In the genomic region with DNA sequence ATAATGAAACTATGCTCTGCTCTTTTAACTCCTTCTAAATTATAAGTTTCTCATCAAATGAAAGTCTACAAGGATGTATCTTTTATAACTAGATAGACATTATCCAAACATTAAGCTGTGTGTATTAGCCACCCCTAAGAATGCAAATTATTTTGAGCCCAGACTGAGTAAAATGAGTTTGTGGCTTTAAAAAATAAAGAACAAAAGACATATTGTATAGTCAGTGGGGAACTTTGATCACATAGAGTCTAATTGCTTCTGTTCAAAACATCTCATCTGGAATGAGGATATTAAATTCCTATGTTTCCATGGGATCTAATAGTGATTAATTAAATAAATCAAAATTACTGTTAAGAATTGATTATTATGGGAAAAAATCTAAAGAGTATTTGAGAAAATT, we compare ENCODE assay signal across 26 mouse cellular contexts.
"Had no signal": no experiment of that assay in that cellular context is flagged by ENCODE, and none has a peak within 500 bp of the region (broad histone marks: within the 10 kb centered on the region; RNA-seq: fewer than 3 reads in every experiment).

No protein-coding gene starts in this region.

- H3K4me3 ChIP-seq: gastrocnemius, adult 2 months; heart, embryonic 10.5 days; heart, embryonic 12.5 days; hindbrain, embryonic 10.5 days; hindbrain, embryonic 12.5 days; intestine, embryonic 15.5 days; layer of hippocampus, adult 2 months; limb, embryonic 13.5 days; limb, embryonic 15.5 days; liver, embryonic 12.5 days had no signal

- H3K9me3 ChIP-seq: heart, embryonic 10.5 days; heart, embryonic 12.5 days; hindbrain, embryonic 10.5 days; hindbrain, embryonic 12.5 days; intestine, embryonic 15.5 days; limb, embryonic 13.5 days; limb, embryonic 15.5 days; liver, embryonic 12.5 days had no signal

- H3K4me2 ChIP-seq: heart, embryonic 12.5 days; hindbrain, embryonic 12.5 days; hindbrain, embryonic 14.5 days; intestine, embryonic 15.5 days; limb, embryonic 13.5 days; limb, embryonic 15.5 days; liver, embryonic 12.5 days had no signal

- H3K9ac ChIP-seq: heart, embryonic 12.5 days; hindbrain, embryonic 12.5 days; hindbrain, embryonic 14.5 days; intestine, embryonic 15.5 days; limb, embryonic 13.5 days; limb, embryonic 15.5 days; liver, embryonic 12.5 days; liver, embryonic 14.5 days had no signal

- ATAC-seq: inflammation-experienced regulatory T-cells, adult 6 months; intestine, embryonic 15.5 days; intestine, postnatal 0 days; liver, embryonic 12.5 days had no signal

- DNase-seq: gastrocnemius, adult 2 months; gastrocnemius, postnatal 10 days; gastrocnemius, postnatal 25 days; heart, adult 18-20 months; heart, postnatal 10 days; heart, postnatal 4 days; kidney, adult 18-20 months; kidney, adult 8-10 months; kidney, postnatal 10 days; kidney, postnatal 25 days; kidney, postnatal 4 days; layer of hippocampus, postnatal 36 days; left cerebral cortex, postnatal 4 days had no signal

- H3K36me3 ChIP-seq: heart, embryonic 10.5 days; heart, embryonic 12.5 days; hindbrain, embryonic 10.5 days; hindbrain, embryonic 12.5 days; intestine, embryonic 15.5 days; limb, embryonic 13.5 days; limb, embryonic 15.5 days; liver, embryonic 12.5 days had no signal

- H3K27ac ChIP-seq: gastrocnemius, adult 2 months; heart, embryonic 10.5 days; hindbrain, embryonic 10.5 days; hindbrain, embryonic 12.5 days; intestine, embryonic 15.5 days; layer of hippocampus, adult 2 months; limb, embryonic 13.5 days; limb, embryonic 15.5 days; liver, embryonic 12.5 days; liver, embryonic 14.5 days had no signal

- H3K4me1 ChIP-seq: heart, embryonic 10.5 days; heart, embryonic 12.5 days; hindbrain, embryonic 10.5 days; hindbrain, embryonic 12.5 days; intestine, embryonic 15.5 days; limb, embryonic 13.5 days; limb, embryonic 15.5 days; liver, embryonic 12.5 days had no signal

- H3K27me3 ChIP-seq: heart, embryonic 12.5 days; hindbrain, embryonic 12.5 days; intestine, embryonic 15.5 days; limb, embryonic 13.5 days; limb, embryonic 15.5 days; liver, embryonic 12.5 days had no signal
